ENCODE assay signal across 13 mouse cellular contexts in the genomic region with DNA sequence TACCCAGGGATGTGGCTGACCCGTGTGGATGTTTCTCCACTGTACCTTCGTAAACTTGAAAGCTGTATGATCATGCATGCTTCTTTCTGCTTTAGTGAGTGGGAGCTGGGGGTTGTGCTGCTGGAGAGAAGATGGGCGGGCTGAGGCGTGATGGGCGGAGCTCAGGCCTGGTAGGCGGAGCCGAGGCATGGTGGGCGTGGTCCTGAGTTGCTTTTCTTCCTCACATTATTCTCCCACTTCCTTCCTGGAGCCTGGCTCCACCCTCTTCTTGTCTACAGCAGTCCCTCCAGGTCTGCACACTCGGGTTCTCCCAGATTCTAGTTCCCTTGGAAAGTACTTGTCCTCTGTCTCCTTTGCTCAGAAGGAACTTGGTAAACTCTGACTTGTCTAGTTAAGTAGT.
"Had no signal": no experiment of that assay in that cellular context is flagged by ENCODE, and none has a peak within 500 bp of the region (broad histone marks: within the 10 kb centered on the region; RNA-seq: fewer than 3 reads in every experiment).

No protein-coding gene starts in this region.

- H3K27me3 ChIP-seq: limb, embryonic 13.5 days; liver, embryonic 13.5 days had no signal

- H3K4me1 ChIP-seq: limb, embryonic 10.5 days; limb, embryonic 13.5 days; liver, embryonic 13.5 days had no signal

- H3K4me3 ChIP-seq: layer of hippocampus, adult 2 months; limb, embryonic 10.5 days; limb, embryonic 13.5 days; liver, embryonic 13.5 days had no signal

- H3K9me3 ChIP-seq: limb, embryonic 10.5 days; limb, embryonic 13.5 days; liver, embryonic 13.5 days had no signal

- H3K36me3 ChIP-seq: limb, embryonic 10.5 days; limb, embryonic 13.5 days; liver, embryonic 13.5 days had no signal

- H3K27ac ChIP-seq: kidney, postnatal 0 days; layer of hippocampus, adult 2 months; limb, embryonic 10.5 days; limb, embryonic 13.5 days; liver, embryonic 13.5 days had no signal

- DNase-seq: kidney, postnatal 25 days; layer of hippocampus, adult 9-11 months; liver, embryonic 13.5 days; lung, adult 2 months; lung, postnatal 14 days; lung, postnatal 4 days; midbrain, embryonic 14.5 days; right cerebral cortex, postnatal 4 days; thymus, postnatal 25 days had no signal
